ENCODE assay signal across 9 mouse cellular contexts in genomic region chr19:21571223-21571980, GRCm38 (mm10).
DNase-seq lines count a peak whose midpoint lies in the region; ATAC-seq and TF ChIP-seq lines count a peak whose summit lies in the region.
"Had no signal": no experiment of that assay in that cellular context is flagged by ENCODE, and none has a peak within 500 bp of the region (broad histone marks: within the 10 kb centered on the region; RNA-seq: fewer than 3 reads in every experiment).

No protein-coding gene starts in this region.

- TF ChIP-seq RAD21 in MEL (IDR thresholded peaks at IDR 0.05; ENCODE audit: low read depth, low read length) = peak; percentile 89

- no peaks in the 10 kb centered on the region for H3K79me2 ChIP-seq in MEL (ENCODE audit: control insufficient read depth, insufficient read depth, low read length, poor library complexity)

- peak overlapping the region; percentile 45 for H3K9ac ChIP-seq in MEL (ENCODE audit: control insufficient read depth, low read depth, low read length, poor library complexity, severe bottlenecking)
- no peak overlapping the region for H3K9ac ChIP-seq in hindbrain, embryonic 11.5 days (ENCODE audit: low read depth, low read length)
- H3K9ac ChIP-seq in lung, postnatal 0 days (replicated peaks; ENCODE audit: low read depth) = no peak overlapping the region
- H3K9ac ChIP-seq: liver, embryonic 15.5 days had no signal

- DNase-seq in MEL (ENCODE audit: low read depth, low spot score) = peak; percentile 90
- peak; percentile 82 for DNase-seq in cerebellum, adult 8-10 months
- peak; percentile 49 to 78 for DNase-seq in frontal cortex, postnatal 10 days (ENCODE audit: low spot score in 2 of 2)
- DNase-seq in hindbrain, embryonic 11.5 days (ENCODE audit: low spot score) = peak; percentile 88
- peak; percentile 73 for DNase-seq in layer of hippocampus, adult 9-10 months (ENCODE audit: low spot score)
- peak; percentile 92 for DNase-seq in lung, postnatal 0 days (ENCODE audit: low spot score)
- DNase-seq in ovary, postnatal 10 days (ENCODE audit: low spot score) = peak; percentile 68
- DNase-seq in thymus, postnatal 14 days = peak; percentile 88

- no peaks in the 10 kb centered on the region for H3K27me3 ChIP-seq in MEL (ENCODE audit: control insufficient read depth in 1 of 2, insufficient read depth in 2 of 2, low read length in 2 of 2)
- no peaks in the 10 kb centered on the region for H3K27me3 ChIP-seq in hindbrain, embryonic 11.5 days (ENCODE audit: control insufficient read depth, insufficient read depth, low read length)
- H3K27me3 ChIP-seq in lung, postnatal 0 days (replicated peaks; ENCODE audit: insufficient read depth, low read length) = no peaks in the 10 kb centered on the region
- H3K27me3 ChIP-seq: liver, embryonic 15.5 days had no signal

- WGBS in hindbrain, embryonic 11.5 days = 51% methylated on average over 16 of the region's 16 CpGs
- 40% methylated on average over 16 of the region's 16 CpGs for WGBS in lung, postnatal 0 days

- peaks cover 7 to 14% of the 10 kb centered on the region in 2 experiments; a peak in 3 of 4 replicates for H3K4me1 ChIP-seq in MEL (ENCODE audit: control insufficient read depth in 1 of 2, insufficient read depth in 2 of 2, low read length in 2 of 2)
- H3K4me1 ChIP-seq in hindbrain, embryonic 11.5 days (replicated peaks; ENCODE audit: control insufficient read depth, insufficient read depth, low read length) = no peaks in the 10 kb centered on the region
- H3K4me1 ChIP-seq in lung, postnatal 0 days (ENCODE audit: insufficient read depth, low read depth, low read length) = no peaks in the 10 kb centered on the region

- no peak overlapping the region for H3K4me2 ChIP-seq in hindbrain, embryonic 11.5 days (replicated peaks; ENCODE audit: low read depth, low read length)
- no peak overlapping the region for H3K4me2 ChIP-seq in lung, postnatal 0 days (replicated peaks; ENCODE audit: low read depth, low read length)
- H3K4me2 ChIP-seq: liver, embryonic 15.5 days had no signal

- TF ChIP-seq EP300 in MEL (IDR thresholded peaks at IDR 0.05; ENCODE audit: low read depth in 1 of 2, low read length in 2 of 2) = peak in 1 of 2 experiments; percentile 39; a peak in 1 of 4 replicates
- TF ChIP-seq EP300 in lung, postnatal 0 days (IDR thresholded peaks at IDR 0.05) = no peak

- peak overlapping the region; percentile 46 to 61; a peak in 3 of 4 replicates for H3K4me3 ChIP-seq in MEL (ENCODE audit: control insufficient read depth in 1 of 2, insufficient read depth in 1 of 2, low read depth in 2 of 2, low read length in 2 of 2)
- no peak overlapping the region for H3K4me3 ChIP-seq in hindbrain, embryonic 11.5 days (ENCODE audit: low read depth, low read length)
- H3K4me3 ChIP-seq in lung, postnatal 0 days (ENCODE audit: low read depth, low read length) = no peak overlapping the region
- H3K4me3 ChIP-seq: liver, embryonic 15.5 days had no signal

- no peak overlapping the region for H3K27ac ChIP-seq in MEL (ENCODE audit: control insufficient read depth, low read depth, low read length)
- no peak overlapping the region for H3K27ac ChIP-seq in hindbrain, embryonic 11.5 days (ENCODE audit: low read depth, low read length)
- no peak overlapping the region for H3K27ac ChIP-seq in lung, postnatal 0 days (ENCODE audit: low read length)
- H3K27ac ChIP-seq: liver, embryonic 15.5 days had no signal

- TF ChIP-seq POLR2A in MEL (IDR thresholded peaks at IDR 0.05; ENCODE audit: control insufficient read depth in 1 of 2, insufficient read depth in 1 of 2, low read depth in 1 of 2, low read length in 2 of 2, poor library complexity in 1 of 2) = no peak

- no peaks in the 10 kb centered on the region for H3K9me3 ChIP-seq in MEL (replicated peaks; ENCODE audit: insufficient read depth, low read length)
- H3K9me3 ChIP-seq in hindbrain, embryonic 11.5 days (ENCODE audit: control insufficient read depth, low read length) = no peaks in the 10 kb centered on the region
- H3K9me3 ChIP-seq in lung, postnatal 0 days (ENCODE audit: low read length) = no peaks in the 10 kb centered on the region
- H3K9me3 ChIP-seq: liver, embryonic 15.5 days had no signal

- peak; percentile 78 to 93 (median 90) for TF ChIP-seq CTCF in MEL (IDR thresholded peaks at IDR 0.05 in 2 of 3, conservative IDR thresholded peaks at IDR 0.05 in 1 of 3; ENCODE audit: control insufficient read depth in 1 of 3, insufficient read depth in 1 of 3, low read depth in 2 of 3, low read length in 3 of 3, poor library complexity in 1 of 3, severe bottlenecking in 1 of 3)
- peak; percentile 96 for TF ChIP-seq CTCF in lung, postnatal 0 days (IDR thresholded peaks at IDR 0.05)

- peaks cover 0 to 15% of the 10 kb centered on the region in 2 experiments; a peak in 2 of 4 replicates for H3K36me3 ChIP-seq in MEL (ENCODE audit: control insufficient read depth in 1 of 2, insufficient read depth in 2 of 2, low read length in 2 of 2)
- H3K36me3 ChIP-seq in hindbrain, embryonic 11.5 days (ENCODE audit: control insufficient read depth, insufficient read depth, low read length) = no peaks in the 10 kb centered on the region
- no peaks in the 10 kb centered on the region for H3K36me3 ChIP-seq in lung, postnatal 0 days (ENCODE audit: insufficient read depth, low read length)
- H3K36me3 ChIP-seq: liver, embryonic 15.5 days had no signal

- ATAC-seq in hindbrain, embryonic 11.5 days (ENCODE audit: low FRiP score) = peak; percentile 70
- ATAC-seq in lung, postnatal 0 days = peak; percentile 85

TF ChIP-seq in MEL, 35 proteins besides CTCF, POLR2A, EP300 and RAD21:
- no peak for TF ChIP-seq NRF1 (IDR thresholded peaks at IDR 0.05; ENCODE audit: insufficient read depth, low read depth, low read length, poor library complexity, severe bottlenecking)
- no peak for TF ChIP-seq MAFK (IDR thresholded peaks at IDR 0.05; ENCODE audit: borderline replicate concordance, low read depth, low read length)
- TF ChIP-seq GABPA (IDR thresholded peaks at IDR 0.05; ENCODE audit: low read depth, low read length) = no peak
- TF ChIP-seq POLR2AphosphoS5 (IDR thresholded peaks at IDR 0.05; ENCODE audit: borderline replicate concordance, low read depth, low read length) = no peak
- TF ChIP-seq ELF1 (IDR thresholded peaks at IDR 0.05; ENCODE audit: low read depth, low read length) = no peak
- TF ChIP-seq MAX (IDR thresholded peaks at IDR 0.05; ENCODE audit: low read length) = 0 out of 2 replicates have a peak, but pooled peaks have one; percentile 20
- TF ChIP-seq MXI1 (IDR thresholded peaks at IDR 0.05; ENCODE audit: low read depth, low read length) = 0 out of 2 replicates have a peak, but pooled peaks have one; percentile 42
- 0 out of 2 replicates have a peak, but pooled peaks have one; percentile 18 for TF ChIP-seq ETS1 (IDR thresholded peaks at IDR 0.05; ENCODE audit: low read depth, low read length)
- TF ChIP-seq TCF12 (IDR thresholded peaks at IDR 0.05; ENCODE audit: low read depth, low read length) = no peak
- 0 out of 2 replicates have a peak, but pooled peaks have one; percentile 26 for TF ChIP-seq MYC (IDR thresholded peaks at IDR 0.05; ENCODE audit: low read depth, low read length)
- 0 out of 2 replicates have a peak, but pooled peaks have one; percentile 35 for TF ChIP-seq HCFC1 (IDR thresholded peaks at IDR 0.05; ENCODE audit: low read depth, low read length)
- 0 out of 2 replicates have a peak, but pooled peaks have one; percentile 43 for TF ChIP-seq USF1 (IDR thresholded peaks at IDR 0.05; ENCODE audit: low read depth, low read length)
- peak; percentile 96 for TF ChIP-seq ZC3H11A (IDR thresholded peaks at IDR 0.05; ENCODE audit: low read depth, low read length)
- TF ChIP-seq UBTF (IDR thresholded peaks at IDR 0.05; ENCODE audit: borderline replicate concordance, insufficient read depth, low read depth, low read length) = no peak
- peak; percentile 98 for TF ChIP-seq SMC3 (IDR thresholded peaks at IDR 0.05; ENCODE audit: low read depth, low read length)
- peak; percentile 56; the same call in 1 of the 2 replicates for TF ChIP-seq RCOR1 (IDR thresholded peaks at IDR 0.05; ENCODE audit: low read depth, low read length)
- no peak for TF ChIP-seq GATA1 (IDR thresholded peaks at IDR 0.05; ENCODE audit: low read depth, low read length)
- TF ChIP-seq NELFE (IDR thresholded peaks at IDR 0.05; ENCODE audit: low read depth, low read length) = 0 out of 2 replicates have a peak, but pooled peaks have one; percentile 19
- no peak for TF ChIP-seq MYB (IDR thresholded peaks at IDR 0.05; ENCODE audit: low read depth, low read length)
- no peak for TF ChIP-seq BHLHE40 (IDR thresholded peaks at IDR 0.05; ENCODE audit: borderline replicate concordance, low read depth, low read length)
- TF ChIP-seq SIN3A (IDR thresholded peaks at IDR 0.05; ENCODE audit: low read length) = peak; percentile 45; the same call in 1 of the 2 replicates
- TF ChIP-seq MAZ (IDR thresholded peaks at IDR 0.05; ENCODE audit: low read depth, low read length) = 0 out of 2 replicates have a peak, but pooled peaks have one; percentile 45
- 0 out of 2 replicates have a peak, but pooled peaks have one; percentile 36 for TF ChIP-seq JUND (IDR thresholded peaks at IDR 0.05; ENCODE audit: low read depth, low read length)
TF ChIP-seq in MEL: peak in this region for 13.

Comparison
In these comparisons a context has a peak if more than half of its experiments do, and no peak if none do; other contexts are left out.
1. H3K4me3 ChIP-seq: peak in MEL (2 of 2); none in hindbrain, embryonic 11.5 days (single experiment) and lung, postnatal 0 days (single experiment).
2. Peak in every context shown above with its lines, with median percentiles within 50 percentile points of each other: DNase-seq.